Mouse (Mus musculus): ENCODE results near the gene Lmf1. TPM values are rescaled to one million over a fixed set of nuclear protein-coding genes. Genes with fewer than 3 reads are reported as not detected.

Lmf1 gene
- 15.2 and 19.2 TPM in 2 replicates for polyA plus RNA-seq (2011; ENCODE audit: insufficient read length, low read depth, missing spikeins)

GRCm38 (mm10) chr17:25578920-25579319 is at the start of gene Lmf1:
Gene Lmf1 (plus strand): TSS chr17:25579085.
- TF ChIP-seq CTCF (IDR thresholded peaks at IDR 0.05; ENCODE audit: borderline replicate concordance, insufficient read depth, low read length) = no peak
- peak; percentile 93 for TF ChIP-seq POLR2A (IDR thresholded peaks at IDR 0.05; ENCODE audit: low read depth, low read length)
- Histone ChIP-seq H3K4me3 (ENCODE audit: insufficient read depth, low read length) (peak within 1 kb of the TSS; percentile 81), H3K4me1 (ENCODE audit: control insufficient read depth, insufficient read depth, low read length) (0 out of 2 replicates have a peak, but pooled peaks cover 2% of the 10 kb centered on the region), H3K27ac (ENCODE audit: insufficient read depth, low read length) (no peak within 1 kb of the TSS)

DNA sequence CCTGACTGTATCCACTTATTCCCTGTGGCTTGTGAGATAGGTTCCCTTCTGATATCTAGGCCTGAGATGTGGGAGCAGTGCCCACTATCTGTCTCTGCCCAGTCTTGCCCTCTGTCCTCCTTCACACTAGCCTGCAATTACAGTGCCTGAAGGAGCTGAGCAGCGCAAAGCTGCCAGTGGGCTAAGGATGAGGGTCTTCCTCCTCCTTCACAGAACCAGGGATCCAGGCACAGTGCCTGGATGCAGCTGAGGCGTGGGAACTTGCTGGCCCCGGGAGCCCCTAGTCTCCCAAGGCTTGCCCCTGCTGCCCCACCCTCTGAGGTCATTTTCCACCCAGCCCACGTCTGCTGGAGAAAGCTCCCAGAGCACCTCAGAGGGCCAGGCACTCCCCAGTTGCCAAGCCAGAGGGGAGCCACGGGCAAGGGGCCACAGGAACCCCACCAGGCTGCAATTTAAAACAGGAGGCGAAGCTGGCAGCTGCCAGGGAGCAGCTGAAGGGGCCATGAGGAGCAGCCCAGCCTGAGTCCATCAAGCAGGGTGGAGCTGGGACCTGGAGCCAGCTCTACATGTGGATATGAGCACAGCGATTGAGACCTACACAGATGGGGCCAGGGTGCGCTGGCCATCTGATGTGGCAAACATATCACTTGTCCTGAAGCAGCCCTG is 48.4 kb upstream of the Lmf1 start:
- H3K27ac ChIP-seq (ENCODE audit: insufficient read depth, low read length) = no peak overlapping the region
- no peak overlapping the region for H3K4me3 ChIP-seq (ENCODE audit: insufficient read depth, low read length)
- TF ChIP-seq POLR2A (IDR thresholded peaks at IDR 0.05; ENCODE audit: low read depth, low read length) (no peak), CTCF (IDR thresholded peaks at IDR 0.05; ENCODE audit: borderline replicate concordance, insufficient read depth, low read length) (no peak)
- H3K4me1 ChIP-seq (ENCODE audit: control insufficient read depth, insufficient read depth, low read length) = no peaks in the 10 kb centered on the region

GRCm38 (mm10) chr17:25538945-25539875 is 39.7 kb upstream of the Lmf1 start:
- H3K4me1 ChIP-seq (ENCODE audit: control insufficient read depth, insufficient read depth, low read length) = peaks cover 3% of the 10 kb centered on the region; the same call in 1 of the 2 replicates
- no peak for TF ChIP-seq POLR2A (IDR thresholded peaks at IDR 0.05; ENCODE audit: low read depth, low read length)
- TF ChIP-seq CTCF (IDR thresholded peaks at IDR 0.05; ENCODE audit: borderline replicate concordance, insufficient read depth, low read length) = no peak
- peak overlapping the region; percentile 48 for H3K27ac ChIP-seq (ENCODE audit: insufficient read depth, low read length)
- H3K4me3 ChIP-seq (ENCODE audit: insufficient read depth, low read length) = no peak overlapping the region

GRCm38 (mm10) chr17:25540731-25541130 is 38.2 kb upstream of the Lmf1 start:
- TF ChIP-seq CTCF (IDR thresholded peaks at IDR 0.05; ENCODE audit: borderline replicate concordance, insufficient read depth, low read length) = no peak
- TF ChIP-seq POLR2A (IDR thresholded peaks at IDR 0.05; ENCODE audit: low read depth, low read length) = no peak
- no peak overlapping the region for H3K4me3 ChIP-seq (ENCODE audit: insufficient read depth, low read length)

GRCm38 (mm10) chr17:25541768-25542167 is 37.1 kb upstream of the Lmf1 start:
- TF ChIP-seq CTCF (IDR thresholded peaks at IDR 0.05; ENCODE audit: borderline replicate concordance, insufficient read depth, low read length) (no peak), POLR2A (IDR thresholded peaks at IDR 0.05; ENCODE audit: low read depth, low read length) (no peak)
- no peak overlapping the region for H3K4me3 ChIP-seq (ENCODE audit: insufficient read depth, low read length)
- peaks cover 3% of the 10 kb centered on the region; the same call in 1 of the 2 replicates for H3K4me1 ChIP-seq (ENCODE audit: control insufficient read depth, insufficient read depth, low read length)
- no peak overlapping the region for H3K27ac ChIP-seq (ENCODE audit: insufficient read depth, low read length)

More at GRCm38 (mm10) chr17:25540731-25541130, 38.2 kb upstream of the Lmf1 start:
- peaks cover 3% of the 10 kb centered on the region; the same call in 1 of the 2 replicates for H3K4me1 ChIP-seq (ENCODE audit: control insufficient read depth, insufficient read depth, low read length)
- H3K27ac ChIP-seq (ENCODE audit: insufficient read depth, low read length) = no peak overlapping the region; the same call in 1 of the 2 replicates

- Histone ChIP-seq H3K4me1 (ENCODE audit: control insufficient read depth, insufficient read depth, low read length) (peaks cover 4% of the 10 kb centered on the region; the same call in 1 of the 2 replicates), H3K27ac (ENCODE audit: insufficient read depth, low read length) (no peak overlapping the region), H3K4me3 (ENCODE audit: insufficient read depth, low read length) (no peak overlapping the region)
- TF ChIP-seq CTCF (IDR thresholded peaks at IDR 0.05; ENCODE audit: borderline replicate concordance, insufficient read depth, low read length) (no peak), POLR2A (IDR thresholded peaks at IDR 0.05; ENCODE audit: low read depth, low read length) (no peak)
These were observed 31.9 kb upstream of the Lmf1 start for GRCm38 (mm10) chr17:25547026-25547425.

DNA sequence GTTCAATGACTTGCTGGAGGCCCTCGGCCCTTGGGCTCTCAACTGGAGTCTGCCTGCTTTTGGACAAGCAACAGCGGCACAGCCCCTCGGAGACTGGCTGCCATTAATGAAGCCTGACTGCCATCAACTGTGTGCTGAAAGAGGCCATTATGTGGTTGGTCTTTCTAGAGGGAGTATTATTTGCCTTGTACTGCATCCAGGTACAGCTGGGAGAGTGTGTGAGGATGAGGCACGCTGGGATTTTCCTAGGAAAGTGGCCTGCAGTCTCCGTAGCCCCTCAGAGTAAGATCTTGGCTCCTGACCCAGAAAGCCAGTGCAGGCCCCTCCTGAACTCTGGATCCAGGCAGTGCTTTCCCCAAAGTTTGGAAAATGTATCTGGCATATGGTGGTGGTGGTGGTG is 28.9 kb upstream of the Lmf1 start:
- Histone ChIP-seq H3K27ac (ENCODE audit: insufficient read depth, low read length) (no peak overlapping the region), H3K4me1 (ENCODE audit: control insufficient read depth, insufficient read depth, low read length) (peaks cover 4% of the 10 kb centered on the region; the same call in 1 of the 2 replicates), H3K4me3 (ENCODE audit: insufficient read depth, low read length) (no peak overlapping the region)
- TF ChIP-seq CTCF (IDR thresholded peaks at IDR 0.05; ENCODE audit: borderline replicate concordance, insufficient read depth, low read length) (no peak), POLR2A (IDR thresholded peaks at IDR 0.05; ENCODE audit: low read depth, low read length) (no peak)

DNA sequence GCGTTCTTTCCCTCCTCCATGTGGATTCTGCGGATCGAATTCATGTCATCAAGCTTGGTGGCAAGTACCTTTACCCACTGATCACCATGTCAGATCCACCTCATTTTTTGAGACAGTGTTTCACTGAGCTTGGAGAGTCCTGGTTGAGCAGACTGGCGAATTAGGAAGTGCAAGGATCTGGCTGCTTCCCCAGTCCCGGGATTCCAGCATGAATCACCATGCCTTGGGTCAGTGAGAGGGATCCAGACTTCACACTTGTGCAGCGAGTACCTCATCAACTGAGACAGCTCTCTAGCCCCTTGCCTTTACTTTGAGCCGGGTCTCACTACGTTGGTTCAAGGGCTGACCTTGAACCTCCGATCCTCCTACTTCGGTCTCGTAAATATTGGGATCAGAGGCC is 27.6 kb upstream of the Lmf1 start:
- TF ChIP-seq POLR2A (IDR thresholded peaks at IDR 0.05; ENCODE audit: low read depth, low read length) = no peak
- no peak for TF ChIP-seq CTCF (IDR thresholded peaks at IDR 0.05; ENCODE audit: borderline replicate concordance, insufficient read depth, low read length)
- H3K27ac ChIP-seq (ENCODE audit: insufficient read depth, low read length) = no peak overlapping the region
- peaks cover 4% of the 10 kb centered on the region; the same call in 1 of the 2 replicates for H3K4me1 ChIP-seq (ENCODE audit: control insufficient read depth, insufficient read depth, low read length)
- H3K4me3 ChIP-seq (ENCODE audit: insufficient read depth, low read length) = no peak overlapping the region

- Histone ChIP-seq H3K27ac (ENCODE audit: insufficient read depth, low read length) (no peak overlapping the region), H3K4me1 (ENCODE audit: control insufficient read depth, insufficient read depth, low read length) (peaks cover 8% of the 10 kb centered on the region), H3K4me3 (ENCODE audit: insufficient read depth, low read length) (no peak overlapping the region)
- TF ChIP-seq CTCF (IDR thresholded peaks at IDR 0.05; ENCODE audit: borderline replicate concordance, insufficient read depth, low read length) = no peak
These were observed 23.7 kb upstream of the Lmf1 start for GRCm38 (mm10) chr17:25555159-25555558.

Measured in embryonic fibroblast, embryonic 13.5 days (primary cell).